Mouse (Mus musculus) fat pad, adult 2 months (tissue): ENCODE measurements around the gene Tead2.

ENCODE experiments used
- DNase-seq: peaks from one replicate; pipeline ENCODE4 v3.0.0-alpha.2; 2011; ENCODE audit warnings: low read depth, low spot score; ENCODE audit errors: extremely low read depth

Tead2 gene

DNA sequence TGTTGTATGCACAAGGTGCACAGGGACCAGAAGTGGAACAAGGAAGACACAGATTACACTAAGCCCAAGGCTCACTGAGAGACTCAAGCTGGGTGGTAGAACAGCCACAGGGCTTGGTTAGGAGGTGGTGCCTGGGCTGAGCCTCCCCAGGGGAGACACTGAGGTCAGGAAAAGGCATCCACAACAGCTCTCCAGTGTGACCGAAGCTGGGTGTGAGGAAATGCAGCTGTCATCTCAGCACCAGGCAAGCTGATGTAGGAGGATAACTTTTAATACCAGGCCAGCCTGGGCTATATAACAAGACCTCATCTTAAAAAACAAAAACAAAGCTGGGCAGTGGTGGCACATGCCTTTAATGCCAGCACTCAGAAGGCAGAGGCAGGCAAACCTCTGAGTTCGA is 24.4 kb upstream of the Tead2 start:
- DNase-seq, result no peak

DNA sequence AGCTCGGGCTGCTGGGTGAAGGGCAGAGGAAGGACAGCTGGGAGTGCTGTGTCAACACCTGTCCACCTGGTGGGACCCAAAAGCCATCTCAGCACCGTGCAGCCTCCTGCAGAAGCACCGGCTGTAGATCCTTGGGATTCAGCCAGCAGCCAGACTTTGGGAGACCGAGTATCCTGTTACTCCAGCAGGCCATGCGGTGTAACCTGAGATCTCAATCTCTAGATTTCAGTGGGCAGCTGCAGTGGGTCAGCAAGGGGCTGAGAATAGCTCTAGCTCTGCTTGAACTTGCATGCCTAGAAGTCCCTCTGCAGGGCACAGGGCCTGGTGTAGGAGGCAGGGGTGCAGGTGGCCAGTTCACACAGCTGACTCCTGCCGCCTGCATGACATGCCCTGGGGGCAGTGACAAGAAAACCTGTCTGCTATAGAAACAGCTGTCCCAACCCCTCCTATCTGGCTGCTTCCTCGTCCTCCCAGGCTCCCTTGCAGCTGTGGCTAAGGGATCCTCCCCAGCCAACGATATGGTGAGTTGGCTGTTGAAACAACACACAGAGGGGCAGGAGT is 23.7 kb upstream of the Tead2 start:
- DNase-seq, result no peak

- no peak for DNase-seq
Observed at GRCm38 (mm10) chr7:45192585-45193310, 22.8 kb upstream of the Tead2 start.

- DNase-seq, result no peak
Observed at GRCm38 (mm10) chr7:45193406-45193805, 22.1 kb upstream of the Tead2 start.

- DNase-seq, result no peak
Observed at GRCm38 (mm10) chr7:45193871-45194785, 21.4 kb upstream of the Tead2 start.

GRCm38 (mm10) chr7:45195341-45196175 is 20.0 kb upstream of the Tead2 start:
- DNase-seq, result no peak

GRCm38 (mm10) chr7:45196176-45196535 is 19.4 kb upstream of the Tead2 start:
- DNase-seq, result no peak

DNA sequence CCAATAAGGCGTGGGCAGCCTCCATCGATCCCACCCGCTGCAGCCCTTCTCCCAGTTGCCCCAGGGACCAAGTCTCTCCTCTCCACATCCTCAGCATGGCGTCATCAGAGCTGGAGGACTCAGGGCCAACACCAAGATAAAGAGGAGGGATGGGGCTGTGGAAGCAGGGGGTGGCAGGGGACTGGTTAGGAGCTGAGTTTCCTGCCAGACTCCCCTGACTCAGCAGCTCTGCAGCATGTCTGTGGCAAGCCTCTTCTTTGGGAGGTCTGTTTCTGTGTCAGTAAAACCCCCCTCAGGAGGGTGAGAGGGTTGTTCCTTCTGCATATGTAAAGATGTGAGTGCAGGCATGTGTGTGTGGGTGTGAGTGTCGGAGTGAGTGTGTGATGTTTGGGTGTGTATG is 18.6 kb upstream of the Tead2 start:
- DNase-seq, result no peak

DNA sequence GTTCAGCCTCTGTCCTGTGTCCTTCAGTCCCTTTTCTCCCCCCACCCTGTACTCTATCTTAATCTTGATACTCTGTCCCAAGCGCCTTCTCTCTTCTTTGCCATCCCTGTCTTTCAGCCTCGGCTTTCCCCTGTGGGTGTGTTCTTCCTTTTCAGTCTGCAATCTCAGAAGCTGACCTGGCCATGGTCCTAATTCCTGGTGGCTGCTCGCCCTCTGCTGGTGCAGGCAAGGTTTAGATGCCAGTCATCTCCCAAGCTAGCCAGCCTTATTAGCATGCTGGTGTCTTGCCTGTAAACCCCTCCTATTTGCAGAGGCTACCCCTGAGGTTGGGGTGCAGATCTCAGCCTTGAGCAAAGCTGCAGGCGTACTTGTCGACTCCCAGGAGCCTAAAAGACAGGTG is 17.1 kb upstream of the Tead2 start:
- DNase-seq, result no peak

DNA sequence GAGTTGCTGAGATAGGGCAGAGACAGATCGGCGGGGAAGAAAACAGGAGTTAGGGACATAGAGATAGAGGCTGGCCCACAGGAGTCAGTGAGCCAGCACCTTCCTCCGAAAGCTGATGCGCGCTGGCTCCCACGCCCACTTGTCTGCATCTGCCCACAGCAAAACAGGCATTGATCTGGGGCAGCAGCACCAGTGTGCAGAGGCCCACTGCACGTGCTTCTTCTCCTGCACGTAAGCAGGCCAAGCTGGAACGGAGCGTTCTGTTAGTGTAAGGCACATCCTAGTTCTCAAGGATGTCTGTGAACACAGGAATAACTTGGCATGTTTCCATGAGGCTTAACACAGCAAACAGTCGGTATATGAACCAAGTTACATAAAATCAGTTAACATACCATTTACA is 16.6 kb upstream of the Tead2 start:
- DNase-seq, result no peak

- DNase-seq, result no peak
Observed at GRCm38 (mm10) chr7:45202654-45203053, 12.9 kb upstream of the Tead2 start.

DNA sequence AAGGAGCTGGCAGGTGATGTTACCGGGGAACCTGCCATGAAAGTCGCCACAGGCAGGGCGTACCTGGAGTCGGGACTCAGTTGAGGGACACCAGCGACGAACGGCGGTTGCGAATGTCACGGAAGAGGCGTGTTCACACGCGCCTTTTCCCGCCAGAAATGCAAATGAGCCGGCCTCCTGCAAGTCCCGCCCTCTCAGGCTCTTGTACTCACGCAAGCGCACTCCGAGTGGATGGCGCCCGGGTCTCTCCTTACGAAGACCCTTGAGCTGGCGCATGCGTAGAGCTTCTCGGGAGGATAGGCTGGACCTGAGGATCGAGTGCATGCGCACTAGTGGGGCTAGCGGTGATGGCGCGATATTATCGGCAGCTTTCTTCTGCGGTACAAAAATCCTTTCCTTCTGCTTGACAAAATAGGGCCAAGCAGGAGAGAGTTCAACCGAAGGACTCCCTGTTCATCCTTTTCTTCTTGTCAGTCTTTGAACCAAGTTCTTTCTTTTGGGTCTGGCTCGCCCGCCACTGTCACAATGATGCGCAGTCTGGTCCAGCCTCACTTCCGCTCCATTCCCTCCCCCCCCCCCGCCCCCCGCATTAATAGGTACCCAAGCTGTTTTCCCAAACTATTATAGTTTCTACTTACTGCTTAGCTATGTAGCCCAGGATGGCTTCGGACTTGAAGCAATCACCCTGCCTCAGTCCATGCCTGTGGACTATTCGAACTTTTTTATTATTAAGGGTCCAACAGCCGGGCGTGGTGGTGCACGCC is 11.0 kb upstream of the Tead2 start, which contains the start of gene Ccdc155:
Gene Ccdc155 (minus strand): TSS at position 513 of the 764 bp plus-strand sequence.
- DNase-seq, result no peak

GRCm38 (mm10) chr7:45208260-45208659 is 7.3 kb upstream of the Tead2 start:
- DNase-seq, result no peak

- no peak for DNase-seq
Observed at GRCm38 (mm10) chr7:45211070-45211469, 4.5 kb upstream of the Tead2 start.

GRCm38 (mm10) chr7:45211851-45212251 is 3.7 kb upstream of the Tead2 start, which contains the start of gene Dkkl1:
Dkkl1 (minus strand) TSS chr7:45212147.
- DNase-seq, result no peak

GRCm38 (mm10) chr7:45212356-45212755 is 3.2 kb upstream of the Tead2 start:
- DNase-seq, result no peak

GRCm38 (mm10) chr7:45213708-45214107 is 1.8 kb upstream of the Tead2 start:
- DNase-seq, result no peak

DNA sequence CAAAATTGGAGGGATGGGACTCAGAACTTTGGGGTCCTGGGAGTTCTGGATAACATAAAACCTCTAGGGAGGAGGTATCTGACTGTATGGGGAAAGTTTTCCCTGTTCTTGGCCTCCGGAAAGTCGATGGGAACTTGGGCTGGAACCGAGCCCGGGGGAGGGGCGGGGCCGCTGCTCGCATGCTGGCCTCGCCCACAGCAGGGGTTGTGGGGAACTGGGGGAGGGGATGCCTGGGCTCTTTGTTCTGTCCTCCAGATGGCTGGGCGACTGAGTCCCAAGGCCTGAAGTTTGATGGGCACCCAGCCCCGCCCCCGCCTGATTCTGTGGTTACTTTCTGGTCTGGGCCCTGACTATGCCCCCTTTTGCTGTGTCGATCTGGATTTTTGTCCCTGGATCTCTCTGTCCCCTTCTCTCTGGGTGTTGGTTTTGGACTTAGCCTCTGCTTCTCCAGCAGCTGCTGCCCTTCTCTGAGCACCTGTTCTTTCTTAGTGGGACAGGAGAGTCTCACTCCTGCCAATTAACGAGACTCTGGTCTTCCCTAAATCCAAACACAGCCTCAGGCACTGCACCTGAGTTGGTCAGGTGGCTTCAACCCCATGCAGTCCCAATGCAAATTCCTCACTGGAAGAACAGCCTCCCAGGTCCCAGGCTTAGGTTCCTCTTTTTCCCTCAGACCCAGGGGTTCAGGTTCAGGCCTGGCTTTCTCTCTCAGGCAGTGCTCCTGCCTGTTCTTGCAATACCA is 1.1 kb downstream of the Tead2 start:
- DNase-seq, result no peak

DNA sequence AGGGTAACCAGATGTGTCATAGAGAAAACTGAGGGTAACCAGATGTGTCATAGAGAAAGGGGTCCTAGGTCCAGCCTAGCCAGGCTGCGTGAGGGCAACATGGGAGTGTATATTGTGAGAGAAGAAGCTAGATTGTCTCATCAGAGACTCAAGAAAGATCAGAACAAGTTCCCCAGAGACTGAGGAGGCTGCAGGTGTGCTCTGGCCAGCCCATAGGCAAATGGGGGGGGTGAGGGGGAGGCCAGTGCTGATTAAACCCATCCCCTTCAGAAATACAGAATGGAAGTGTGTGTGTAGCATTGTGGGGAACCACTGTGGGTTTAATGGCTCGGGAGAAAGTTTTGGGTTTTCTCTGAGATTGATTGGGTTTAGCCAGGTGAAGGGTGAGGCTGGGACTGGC is 6.1 kb downstream of the Tead2 start:
- no peak for DNase-seq
